Mouse (Mus musculus) embryonic facial prominence, embryonic 15.5 days (tissue): ENCODE data around the gene Scyl1. TPM values are rescaled to one million over a fixed set of nuclear protein-coding genes. Genes with fewer than 3 reads are reported as not detected.
"Not testable (repeated sequence)": the region's sequence is repeated elsewhere in the genome, so short reads cannot be mapped to it uniquely, and the experiment has no call there.

Experiments used
- ATAC-seq: fragments of 200-750 bp; cut with Nextera tagmentation; 2 replicates; pipeline ENCODE4 v1.8.0; 2017; ENCODE audit warnings: low read depth, moderate TSS enrichment; ENCODE audit not compliant: insufficient number of reproducible peaks, low FRiP score, low TSS enrichment
- H3K27ac ChIP-seq: fragments of 300-500 bp; sonication (generic); replicated peaks from 2 replicates; pipeline ENCODE4 v1.5.1; 2015; ENCODE audit warnings: mild to moderate bottlenecking, inconsistent platforms
- H3K27me3 ChIP-seq: fragments of 300-500 bp; sonication (generic); 2 replicates; pipeline ENCODE4 v1.6.1; 2015; ENCODE audit warnings: inconsistent platforms
- H3K36me3 ChIP-seq: fragments of 300-500 bp; sonication (generic); 2 replicates; pipeline ENCODE4 v1.6.1; 2015; ENCODE audit warnings: mild to moderate bottlenecking, inconsistent platforms
- H3K4me1 ChIP-seq: fragments of 300-500 bp; sonication (generic); 2 replicates; pipeline ENCODE4 v1.6.1; 2015; ENCODE audit warnings: inconsistent platforms
- H3K4me2 ChIP-seq: fragments of 300-500 bp; sonication (generic); replicated peaks from 2 replicates; pipeline ENCODE4 v1.6.1; 2015; ENCODE audit warnings: mild to moderate bottlenecking, inconsistent platforms
- H3K4me3 ChIP-seq: fragments of 300-500 bp; sonication (generic); replicated peaks from 2 replicates; pipeline ENCODE4 v1.5.1; 2015; ENCODE audit warnings: mild to moderate bottlenecking, inconsistent platforms
- H3K9ac ChIP-seq: fragments of 300-500 bp; sonication (generic); 2 replicates; pipeline ENCODE4 v1.6.1; 2015; ENCODE audit warnings: inconsistent platforms
- H3K9me3 ChIP-seq: fragments of 300-500 bp; sonication (generic); replicated peaks from 2 replicates; pipeline ENCODE4 v1.6.1; 2016; ENCODE audit warnings: inconsistent platforms
- WGBS: fragments of 180-500 bp; shearing (Covaris S2); methylation state at CpG from one replicate; pipeline ENCODE4 v1.1.7; 2015; 5-methylcytosine and 5-hydroxymethylcytosine counted together
- polyA plus RNA-seq: library from polyadenylated mRNA; unstranded; fragments of >200 nt; fragmentation: Nextera tagmentation; extraction: Ambion mirVana; gene quantifications from 2 replicates; pipeline ENCODE4 v1.2.1, GENCODE M21; 2015

Scyl1 gene
- polyA plus RNA-seq: 81.4 and 81.8 TPM in 2 replicates

DNA sequence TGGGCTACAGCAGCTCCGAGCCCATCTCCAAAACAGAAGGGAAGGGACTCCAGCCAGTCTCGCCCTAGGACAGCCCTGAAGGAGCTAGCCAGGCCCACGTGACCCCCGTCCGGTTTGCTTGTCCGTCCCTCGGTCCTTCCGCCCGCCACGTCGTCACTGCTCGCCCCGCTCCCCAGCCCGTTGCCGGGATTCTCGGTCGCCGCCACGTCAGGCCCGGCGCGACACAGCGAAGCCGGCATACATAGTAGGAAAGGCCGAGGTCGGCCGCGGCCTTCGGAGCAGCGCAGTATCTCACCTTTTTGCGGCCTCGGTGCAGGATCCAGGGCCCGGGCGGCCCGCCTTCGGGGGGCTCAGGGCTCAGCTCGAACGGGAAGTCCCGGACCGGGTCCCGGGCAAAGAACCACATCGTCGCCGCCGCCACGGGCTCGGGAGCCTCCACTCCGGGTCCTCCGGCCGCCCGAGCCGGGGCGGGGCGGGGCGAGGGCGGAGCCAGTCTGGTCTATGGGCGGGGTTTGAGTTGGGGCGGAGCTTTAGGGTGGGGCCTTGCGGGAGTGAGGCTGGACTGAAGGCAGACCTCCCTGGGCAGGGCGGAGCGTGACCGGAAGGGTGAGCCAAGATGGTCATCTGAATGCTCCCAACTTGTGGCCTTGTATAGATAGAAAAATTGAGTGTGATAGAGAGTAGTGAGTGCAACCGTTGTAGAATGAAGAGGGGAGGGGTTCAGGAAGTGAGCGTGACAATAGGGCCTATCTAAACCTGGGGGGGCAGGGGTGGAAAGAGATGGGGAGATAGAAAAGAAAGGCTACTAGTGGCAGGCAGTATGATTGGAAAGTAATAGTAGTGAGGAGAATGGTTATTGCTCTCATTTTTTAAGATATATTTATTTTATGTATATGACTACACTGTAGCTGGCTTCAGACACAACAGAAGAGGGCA lies at the start of gene Scyl1:
Gene Scyl1 (minus strand): TSS at position 495 of the 936 bp plus-strand sequence.
- peak within 1 kb of the TSS; percentile 83 for H3K27ac ChIP-seq
- H3K4me1 ChIP-seq: peaks cover 25% of the 10 kb centered on the region
- no peaks in the 10 kb centered on the region for H3K27me3 ChIP-seq
- ATAC-seq: peak; percentile 95
- peak within 1 kb of the TSS; percentile 83 for H3K4me3 ChIP-seq
- WGBS: under 1% methylated on average over 64 of the region's 64 CpGs
- peak within 1 kb of the TSS; percentile 98 for H3K9ac ChIP-seq
- H3K4me2 ChIP-seq: peak within 1 kb of the TSS; percentile 85
- peaks cover 37% of the 10 kb centered on the region for H3K36me3 ChIP-seq
- H3K9me3 ChIP-seq: no peaks in the 10 kb centered on the region

DNA sequence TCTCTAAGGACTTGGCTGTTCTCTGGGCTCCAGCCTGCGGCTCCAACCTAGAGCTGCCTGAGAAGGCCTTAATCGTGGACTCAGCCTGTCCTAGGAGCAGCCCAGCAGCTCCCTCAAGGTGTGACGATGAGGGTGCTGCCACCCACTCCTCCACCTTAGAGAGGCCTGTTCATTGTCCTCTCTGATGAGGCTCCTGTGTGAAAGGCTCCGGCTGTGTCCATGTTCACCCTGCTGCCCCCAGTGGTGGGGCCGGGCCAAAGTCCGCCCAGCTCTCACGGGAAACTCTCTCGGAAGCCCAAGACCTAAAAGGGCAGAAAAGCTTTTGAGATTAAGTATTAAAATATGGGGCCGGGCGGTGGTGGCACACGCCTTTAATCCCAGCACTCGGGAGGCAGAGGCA lies 48.3 kb upstream of the Scyl1 start:
- Histone ChIP-seq H3K27me3 (no peaks in the 10 kb centered on the region), H3K4me2 (no peak overlapping the region), H3K27ac (no peak overlapping the region), H3K9me3 (no peaks in the 10 kb centered on the region), H3K9ac (no peak overlapping the region), H3K4me3 (no peak overlapping the region), H3K4me1 (peaks cover 44% of the 10 kb centered on the region), H3K36me3 (no peaks in the 10 kb centered on the region)
- WGBS: 55% methylated on average over 12 of the region's 12 CpGs
- ATAC-seq: no peak

DNA sequence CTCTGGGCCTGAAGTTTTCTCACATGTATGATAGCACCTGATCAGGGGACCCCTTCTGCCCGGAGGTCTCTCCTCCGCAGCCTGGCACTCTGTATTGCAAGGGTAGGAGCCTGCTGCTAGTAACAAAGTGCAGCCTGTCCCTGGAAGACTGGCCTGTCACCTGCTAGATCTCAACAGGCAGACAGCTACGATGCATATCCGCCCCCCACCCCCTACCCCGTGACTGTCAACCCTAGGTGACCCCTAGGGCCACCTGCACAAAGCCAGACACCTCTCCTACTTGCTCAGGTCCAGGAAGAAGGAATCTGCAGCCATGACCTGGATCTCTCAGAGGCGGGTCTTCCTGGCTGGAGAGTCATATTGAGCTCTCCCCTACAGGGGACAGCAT lies 47.4 kb upstream of the Scyl1 start:
- Histone ChIP-seq H3K4me3 (no peak overlapping the region), H3K27ac (peak overlapping the region; percentile 60; the same call in 1 of the 2 replicates), H3K9ac (no peak overlapping the region), H3K4me1 (peaks cover 41% of the 10 kb centered on the region), H3K27me3 (no peaks in the 10 kb centered on the region), H3K36me3 (no peaks in the 10 kb centered on the region), H3K9me3 (no peaks in the 10 kb centered on the region), H3K4me2 (no peak overlapping the region)
- WGBS: 74% methylated on average over 6 of the region's 6 CpGs
- ATAC-seq: no peak

DNA sequence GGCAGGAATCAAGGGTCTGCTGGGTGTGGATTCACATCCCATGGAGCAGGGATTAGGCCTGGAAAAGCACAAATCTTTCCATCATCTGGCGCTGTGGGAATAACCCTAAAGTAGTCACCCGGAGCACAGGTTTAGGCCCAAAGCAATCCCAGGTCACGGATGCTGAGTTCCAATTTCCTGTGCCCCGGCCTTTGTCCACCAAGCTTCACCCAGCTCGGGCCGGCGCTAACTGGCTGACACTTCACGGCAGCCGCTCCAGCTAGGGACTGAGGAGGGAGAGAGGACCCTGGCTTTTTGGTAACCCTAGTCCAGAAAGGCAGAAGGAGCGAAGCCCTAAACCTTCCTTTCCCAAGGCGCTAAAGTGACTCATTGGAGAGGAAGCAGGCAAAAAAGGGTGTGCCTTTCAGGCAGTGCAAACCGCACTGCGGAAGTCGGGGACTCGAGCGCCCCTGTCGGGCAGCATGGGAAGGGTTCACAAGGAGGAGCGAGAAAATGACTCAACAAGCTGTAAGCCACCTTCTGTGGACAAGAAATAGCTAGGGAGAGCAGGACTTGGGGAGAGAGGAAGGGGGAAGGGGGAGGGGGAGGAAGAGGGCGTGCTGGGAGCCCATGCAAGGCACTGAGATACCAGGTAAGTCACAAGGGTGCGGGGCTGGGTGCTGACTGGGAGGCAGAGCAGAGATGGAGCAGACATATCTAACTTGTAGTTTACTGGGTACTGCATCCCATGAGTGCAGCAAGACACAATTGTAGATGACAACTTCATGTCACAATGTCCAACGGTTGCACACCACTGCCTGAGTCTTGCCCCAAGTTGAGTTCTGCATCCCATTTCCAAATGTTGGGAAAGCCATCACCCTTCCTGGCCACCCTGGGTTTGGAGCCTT lies 46.7 kb upstream of the Scyl1 start:
- H3K9me3 ChIP-seq: no peaks in the 10 kb centered on the region
- ATAC-seq: peak; percentile 60; the same call in 1 of the 2 replicates
- H3K9ac ChIP-seq: no peak overlapping the region
- peaks cover 37% of the 10 kb centered on the region for H3K4me1 ChIP-seq
- H3K4me3 ChIP-seq: peak overlapping the region; percentile 28
- H3K4me2 ChIP-seq: peak overlapping the region; percentile 47
- no peaks in the 10 kb centered on the region for H3K27me3 ChIP-seq
- H3K36me3 ChIP-seq: no peaks in the 10 kb centered on the region
- 16% methylated on average over 21 of the region's 21 CpGs for WGBS
- H3K27ac ChIP-seq: peak overlapping the region; percentile 87

GRCm38 (mm10) chr19:5815928-5816327 lies 44.7 kb upstream of the Scyl1 start:
- Histone ChIP-seq H3K9me3 (no peaks in the 10 kb centered on the region), H3K4me3 (no peak overlapping the region), H3K27ac (peak overlapping the region; percentile 58), H3K4me2 (no peak overlapping the region), H3K36me3 (no peaks in the 10 kb centered on the region), H3K27me3 (no peaks in the 10 kb centered on the region), H3K4me1 (peaks cover 43% of the 10 kb centered on the region), H3K9ac (no peak overlapping the region)
- ATAC-seq: no peak
- 64% methylated on average over 4 of the region's 4 CpGs for WGBS

GRCm38 (mm10) chr19:5815010-5815409 lies 43.8 kb upstream of the Scyl1 start:
- 59% methylated on average over 7 of the region's 7 CpGs for WGBS
- Histone ChIP-seq H3K9me3 (no peaks in the 10 kb centered on the region), H3K36me3 (no peaks in the 10 kb centered on the region), H3K27ac (peak overlapping the region; percentile 58; the same call in 1 of the 2 replicates), H3K9ac (no peak overlapping the region), H3K4me2 (no peak overlapping the region), H3K27me3 (no peaks in the 10 kb centered on the region), H3K4me3 (no peak overlapping the region), H3K4me1 (peaks cover 52% of the 10 kb centered on the region)
- ATAC-seq: no peak

GRCm38 (mm10) chr19:5814048-5814447 lies 42.8 kb upstream of the Scyl1 start:
- H3K4me2 ChIP-seq, H3K27me3 ChIP-seq, H3K36me3 ChIP-seq, H3K9ac ChIP-seq, H3K27ac ChIP-seq, H3K4me3 ChIP-seq, ATAC-seq, H3K9me3 ChIP-seq: not testable (repeated sequence)
- H3K4me1 ChIP-seq: peaks cover 60% of the 10 kb centered on the region
- WGBS: 40% methylated on average over 1 of the region's 1 CpGs

- Histone ChIP-seq H3K9ac (no peak overlapping the region), H3K27me3 (no peaks in the 10 kb centered on the region), H3K27ac (no peak overlapping the region), H3K4me2 (no peak overlapping the region), H3K4me3 (no peak overlapping the region), H3K9me3 (no peaks in the 10 kb centered on the region), H3K4me1 (peaks cover 65% of the 10 kb centered on the region), H3K36me3 (no peaks in the 10 kb centered on the region)
- no peak for ATAC-seq
- WGBS: 84% methylated on average over 3 of the region's 3 CpGs
Measured at GRCm38 (mm10) chr19:5813567-5813966, 42.3 kb upstream of the Scyl1 start.

DNA sequence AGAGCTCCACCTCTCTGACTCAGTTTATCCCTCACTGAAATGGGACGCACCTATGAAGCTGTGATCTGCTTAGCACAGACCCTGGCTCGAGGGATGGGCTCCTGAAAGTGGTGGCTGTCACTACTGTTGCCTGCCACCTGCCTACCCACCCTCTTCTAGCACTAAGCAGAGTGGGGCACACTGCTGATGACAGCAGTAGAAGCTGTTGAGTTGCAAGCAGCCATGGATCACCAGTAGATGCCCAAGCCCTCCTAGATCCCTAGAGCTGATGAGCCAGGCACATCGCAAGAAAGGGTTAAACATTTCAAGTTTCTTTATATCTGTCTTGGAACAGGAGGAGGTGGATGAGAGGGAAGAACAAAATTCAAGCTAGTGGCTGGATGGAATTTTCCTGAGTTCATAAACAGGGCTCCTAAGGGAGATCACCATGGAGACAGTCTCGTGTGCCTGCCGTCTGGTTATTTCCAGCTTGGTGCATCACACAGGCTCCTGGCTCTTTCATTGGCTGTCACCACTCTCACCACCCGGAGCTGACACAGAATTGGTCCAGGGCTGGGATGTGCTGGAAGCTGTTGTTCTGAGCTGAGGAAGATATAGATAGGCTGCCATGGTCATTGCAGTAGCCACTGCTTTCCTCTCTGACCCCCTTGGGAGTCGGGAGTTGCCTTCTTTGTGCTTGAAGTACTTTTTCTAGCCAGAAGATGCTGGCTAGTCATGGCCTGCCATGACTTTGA lies 40.7 kb upstream of the Scyl1 start:
- no peaks in the 10 kb centered on the region for H3K27me3 ChIP-seq
- no peaks in the 10 kb centered on the region for H3K36me3 ChIP-seq
- ATAC-seq: peak; percentile 78
- peaks cover 57% of the 10 kb centered on the region for H3K4me1 ChIP-seq
- no peak overlapping the region for H3K9ac ChIP-seq
- no peaks in the 10 kb centered on the region for H3K9me3 ChIP-seq
- H3K27ac ChIP-seq: peak overlapping the region; percentile 94
- H3K4me3 ChIP-seq: no peak overlapping the region
- H3K4me2 ChIP-seq: no peak overlapping the region
- 43% methylated on average over 7 of the region's 7 CpGs for WGBS

DNA sequence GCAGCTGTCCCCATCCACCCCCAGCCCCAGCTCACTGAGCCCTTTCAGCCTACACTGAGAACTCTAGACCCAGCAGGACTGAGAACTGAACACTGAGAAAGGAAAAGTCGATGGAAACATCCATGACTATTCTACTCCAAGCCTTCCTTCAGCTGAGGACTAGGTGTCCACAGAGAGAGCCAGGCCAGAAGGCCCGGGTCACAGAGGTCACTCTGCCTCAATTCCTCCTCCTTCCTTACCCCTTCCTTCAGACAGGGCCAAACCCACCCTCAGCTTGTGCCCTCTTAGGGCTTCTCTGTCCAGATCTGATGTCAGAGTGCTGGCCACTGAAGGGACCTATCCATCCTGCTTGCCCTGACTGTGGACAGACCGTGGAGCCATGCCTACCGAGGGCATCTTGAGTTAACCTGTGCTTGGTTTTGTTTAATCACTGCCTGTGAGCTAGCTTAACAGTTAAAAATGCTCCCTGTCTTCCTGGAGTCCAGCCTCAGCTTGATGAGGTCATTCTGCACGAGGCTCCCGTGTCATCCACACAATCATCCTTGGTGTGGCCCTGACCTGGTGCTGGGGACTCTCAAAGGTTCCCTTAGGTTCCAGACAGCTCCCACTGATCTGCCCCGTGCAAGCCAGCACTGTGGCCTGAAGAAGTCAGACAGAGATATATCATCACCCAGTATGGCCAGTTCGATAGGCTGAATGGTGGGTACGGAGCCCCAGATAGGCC lies 39.8 kb upstream of the Scyl1 start:
- Histone ChIP-seq H3K4me3 (no peak overlapping the region), H3K4me1 (peaks cover 66% of the 10 kb centered on the region), H3K4me2 (no peak overlapping the region), H3K9me3 (no peaks in the 10 kb centered on the region), H3K36me3 (no peaks in the 10 kb centered on the region), H3K9ac (no peak overlapping the region), H3K27ac (peak overlapping the region; percentile 94), H3K27me3 (no peaks in the 10 kb centered on the region)
- WGBS: 66% methylated on average over 9 of the region's 9 CpGs
- 0 out of 2 replicates have a peak, but pooled peaks have one; percentile 18 for ATAC-seq
